Mouse (Mus musculus) T-helper 17 cell (primary cell): ENCODE measurements around the gene Pde4c.

ENCODE experiments used
- in situ Hi-C, 2 experiments: fragments of 300-600 bp; cut with MboI, MseI; formaldehyde crosslinking; loops; 1 replicate in 1 of 2; 2 replicates in 1 of 2; pipeline ENCODE4 v1.15.1; 2025; ENCODE audit warnings: high pct_unique_total_duplicates in 2 of 2

The Pde4c gene

DNA sequence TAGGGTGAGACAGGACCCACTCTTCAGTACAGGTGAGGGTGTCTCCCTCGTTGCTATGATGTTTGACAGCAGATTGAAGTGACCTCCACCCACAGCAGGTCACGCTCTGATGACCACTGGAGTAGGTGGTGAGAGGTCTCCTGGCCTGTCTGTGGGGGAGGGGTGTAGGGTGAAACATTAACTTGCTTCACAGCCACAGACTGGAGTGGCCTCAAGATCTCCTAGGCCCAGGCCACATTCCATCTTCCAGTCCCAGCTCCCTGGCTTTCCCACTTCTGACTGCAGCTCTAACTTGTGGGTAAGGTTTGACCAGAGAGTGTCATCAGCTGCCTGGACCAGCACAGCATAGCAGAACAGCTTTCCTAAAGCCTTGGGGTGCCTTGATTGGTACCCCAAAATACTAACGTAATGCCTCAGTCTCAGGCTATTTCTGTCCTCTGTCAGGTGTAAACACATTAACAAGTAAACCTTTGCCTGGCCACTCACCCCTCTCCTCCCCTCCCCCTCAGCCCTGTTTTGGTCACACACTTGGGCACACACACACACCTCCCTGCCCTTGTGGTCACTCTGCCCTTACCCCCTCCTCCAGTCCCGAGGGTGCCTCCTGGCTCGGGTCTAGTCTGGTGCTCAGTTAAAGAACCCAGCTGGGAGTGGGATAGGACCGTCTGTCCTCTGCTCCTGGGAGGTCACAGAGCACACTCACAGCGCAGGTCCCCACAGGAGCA is at the start of gene Pde4c:
Gene Pde4c, plus strand, starts transcription at position 235 of the 725 bp plus-strand sequence.
- in situ Hi-C loops: no loop called here

DNA sequence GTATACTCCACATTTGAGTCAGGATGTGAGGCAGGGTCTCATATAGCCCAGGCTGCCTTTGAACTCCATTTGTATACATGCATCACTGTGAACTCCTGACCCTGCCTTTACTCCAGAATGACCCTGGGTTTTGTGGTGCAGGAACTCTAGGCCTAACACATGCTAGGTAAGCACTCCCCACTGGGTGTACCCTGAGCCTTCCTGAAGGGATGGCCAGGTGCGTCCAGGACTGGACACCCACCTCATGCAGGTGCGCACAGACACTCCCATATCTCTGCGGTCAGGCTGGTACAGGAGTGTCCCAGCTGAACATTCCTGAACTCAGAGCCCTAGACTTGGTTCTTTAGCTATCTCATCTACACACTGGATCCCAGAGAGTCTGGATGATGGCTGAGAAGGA is 49.4 kb upstream of the Pde4c start:
- in situ Hi-C loops: no loop called here

GRCm38 (mm10) chr8:70674716-70675115 is 48.8 kb upstream of the Pde4c start:
- in situ Hi-C loops: no loop called here

DNA sequence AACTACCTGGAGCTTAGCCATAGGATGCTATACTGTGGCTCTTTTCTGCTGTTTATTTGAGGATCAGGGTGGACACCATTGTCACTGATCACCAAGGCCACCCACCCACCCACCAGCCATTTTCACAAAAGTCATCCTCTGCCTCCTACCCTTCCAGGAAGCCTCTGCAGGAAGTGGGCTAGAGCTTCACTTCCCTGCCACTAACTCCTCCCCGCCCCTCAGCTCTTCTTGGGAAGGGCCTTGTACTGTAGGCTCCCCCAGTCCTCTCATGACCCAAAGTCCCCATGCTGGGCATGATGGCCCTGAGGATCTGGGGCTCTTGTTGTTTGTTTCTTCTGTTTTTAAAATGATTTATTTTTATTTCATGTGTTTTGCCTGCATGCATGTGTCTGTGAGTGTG is 48.2 kb upstream of the Pde4c start:
- in situ Hi-C loops: no loop called here

- in situ Hi-C loops: no loop called here
Measured at GRCm38 (mm10) chr8:70677451-70678080, 46.0 kb upstream of the Pde4c start.

DNA sequence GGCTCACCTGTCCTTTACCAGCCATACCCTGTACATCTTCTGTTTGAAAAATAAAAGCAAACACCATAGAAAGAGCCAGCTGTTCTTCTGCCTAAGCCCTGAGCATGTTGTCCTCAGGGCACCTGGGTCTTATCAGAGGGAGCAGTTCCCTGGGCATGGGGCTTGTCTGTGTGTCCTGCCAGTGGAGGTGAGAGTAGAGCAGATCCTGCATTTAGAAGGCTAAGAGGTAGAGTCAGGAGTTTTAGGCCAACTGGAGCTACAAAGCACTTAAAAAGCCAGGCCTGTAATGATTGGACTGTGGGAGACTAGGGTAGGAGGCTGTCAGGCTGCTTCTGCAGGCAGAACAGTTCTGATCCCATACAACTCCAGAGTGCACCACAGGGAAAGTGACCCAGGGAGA is 44.8 kb upstream of the Pde4c start:
- in situ Hi-C loops: no loop called here

DNA sequence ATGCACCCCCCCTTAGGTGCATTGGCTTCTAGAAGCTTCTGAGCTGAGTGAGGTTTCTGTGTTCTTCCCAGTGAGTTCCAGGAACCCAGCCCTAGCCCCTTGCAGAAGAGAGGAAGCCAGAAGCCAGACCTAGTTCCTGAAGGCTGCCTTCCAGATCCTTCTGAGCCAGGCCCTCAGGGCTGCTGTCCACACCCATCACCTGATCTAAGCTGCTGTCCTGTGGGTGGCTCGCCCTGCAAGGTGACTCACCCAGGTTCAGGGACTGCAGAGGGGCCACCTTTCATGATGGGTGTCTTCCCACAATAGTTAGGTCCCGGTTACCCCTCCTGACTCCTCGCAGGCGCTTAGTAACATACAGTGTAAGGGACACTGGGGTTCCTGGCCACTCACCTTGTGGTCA is 44.1 kb upstream of the Pde4c start:
- in situ Hi-C loops: no loop called here

DNA sequence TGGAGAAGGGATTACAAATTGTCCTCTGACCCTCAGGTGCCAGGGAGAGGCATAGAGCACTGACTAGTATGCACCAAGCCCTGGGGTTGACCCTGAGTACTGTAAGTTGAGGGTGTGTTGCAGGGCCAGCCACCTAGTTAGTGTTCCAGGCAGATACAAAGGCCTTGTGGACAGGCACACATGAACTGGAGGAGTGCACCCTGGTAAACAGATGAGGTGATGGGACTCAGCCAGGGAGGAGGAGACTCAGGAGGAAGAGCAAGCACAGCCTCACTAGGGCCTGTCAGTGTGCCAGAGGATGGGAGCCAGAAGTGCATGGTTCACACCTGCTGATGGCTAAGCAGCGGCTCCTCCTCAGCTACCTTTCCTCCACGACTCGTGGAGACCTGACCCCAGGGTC is 43.5 kb upstream of the Pde4c start:
- in situ Hi-C loops: no loop called here

- in situ Hi-C loops: no loop called here
Measured at GRCm38 (mm10) chr8:70681410-70681809, 42.1 kb upstream of the Pde4c start.

DNA sequence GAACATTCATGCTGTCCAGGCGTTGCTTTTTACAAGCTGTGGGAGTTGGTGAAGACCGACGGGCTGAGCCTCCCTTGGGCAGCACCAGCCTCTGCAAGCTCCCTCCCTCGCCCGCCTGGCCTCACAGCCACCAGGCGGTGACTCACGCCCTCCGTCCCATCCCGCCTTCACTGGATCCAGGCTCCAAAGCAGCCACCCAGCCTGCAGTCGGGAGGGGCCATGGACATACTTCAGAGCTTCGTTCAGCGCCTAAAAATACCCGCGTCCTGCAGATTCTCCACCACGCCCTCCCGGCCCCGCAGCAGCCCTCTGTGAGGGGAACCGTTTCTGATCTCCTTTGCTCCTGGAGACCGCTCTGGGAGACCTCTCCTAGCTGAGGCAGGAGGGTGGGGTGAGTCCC is 41.3 kb upstream of the Pde4c start:
- in situ Hi-C loops: no loop called here

DNA sequence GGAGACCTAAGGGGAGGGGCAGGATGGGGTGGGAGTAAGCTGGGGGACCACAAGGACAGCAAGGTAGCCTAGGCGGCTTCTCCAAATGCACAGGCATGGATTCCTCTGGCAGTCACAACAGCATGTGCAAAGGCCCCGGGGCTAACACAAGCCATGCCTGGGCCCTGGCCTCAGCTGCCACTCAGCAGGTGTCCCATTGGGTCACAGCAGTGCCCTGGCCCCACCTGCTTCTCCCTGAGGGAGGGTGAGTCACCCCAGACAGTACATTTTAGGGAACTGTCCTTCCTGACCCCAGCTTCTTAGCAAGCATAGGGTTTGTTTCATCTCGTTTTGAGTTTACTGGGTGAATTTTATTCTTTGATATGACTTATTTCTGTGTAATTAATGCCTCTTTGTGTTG is 40.8 kb upstream of the Pde4c start:
- in situ Hi-C loops: no loop called here

DNA sequence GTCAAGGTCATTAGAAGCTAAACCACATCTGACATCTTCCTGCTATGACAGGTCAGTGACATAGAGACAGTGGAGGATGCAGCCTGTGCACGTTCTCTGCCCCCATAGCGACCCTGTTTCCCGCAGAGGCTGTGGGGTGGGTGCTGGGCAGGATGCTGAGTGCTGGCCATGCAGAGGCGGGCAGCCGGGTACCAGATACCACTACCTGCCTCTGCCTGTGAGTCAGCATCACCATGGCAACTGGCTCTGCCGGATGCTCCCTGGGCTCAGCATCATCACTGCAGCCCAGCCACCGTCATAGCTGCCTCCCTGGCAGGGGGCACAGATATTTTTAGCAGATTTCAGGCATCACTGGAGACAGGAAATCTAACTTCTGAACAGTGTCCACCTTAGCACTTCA is 39.2 kb upstream of the Pde4c start:
- in situ Hi-C loops: no loop called here

GRCm38 (mm10) chr8:70687576-70687975 is 35.9 kb upstream of the Pde4c start:
- in situ Hi-C loops: no loop called here

DNA sequence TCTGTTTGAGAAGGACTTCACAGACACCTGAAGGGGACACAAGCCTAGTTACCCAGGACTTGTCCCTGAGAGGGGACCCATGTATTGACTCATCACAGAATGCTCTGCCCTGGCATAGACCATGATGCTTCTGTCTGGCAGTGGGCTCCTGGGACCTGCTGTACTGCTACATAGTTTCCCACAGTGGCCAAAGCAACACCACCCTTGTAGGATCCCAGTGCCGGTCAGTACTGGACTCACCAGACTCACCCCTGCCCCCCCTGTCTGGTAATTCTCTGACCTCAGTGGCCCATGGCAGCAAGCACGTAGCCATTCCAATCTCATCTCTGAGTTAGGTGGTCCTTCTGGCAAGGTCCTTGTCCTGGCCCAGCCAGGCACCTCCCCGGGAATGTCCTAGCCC is 35.4 kb upstream of the Pde4c start:
- in situ Hi-C loops: no loop called here

DNA sequence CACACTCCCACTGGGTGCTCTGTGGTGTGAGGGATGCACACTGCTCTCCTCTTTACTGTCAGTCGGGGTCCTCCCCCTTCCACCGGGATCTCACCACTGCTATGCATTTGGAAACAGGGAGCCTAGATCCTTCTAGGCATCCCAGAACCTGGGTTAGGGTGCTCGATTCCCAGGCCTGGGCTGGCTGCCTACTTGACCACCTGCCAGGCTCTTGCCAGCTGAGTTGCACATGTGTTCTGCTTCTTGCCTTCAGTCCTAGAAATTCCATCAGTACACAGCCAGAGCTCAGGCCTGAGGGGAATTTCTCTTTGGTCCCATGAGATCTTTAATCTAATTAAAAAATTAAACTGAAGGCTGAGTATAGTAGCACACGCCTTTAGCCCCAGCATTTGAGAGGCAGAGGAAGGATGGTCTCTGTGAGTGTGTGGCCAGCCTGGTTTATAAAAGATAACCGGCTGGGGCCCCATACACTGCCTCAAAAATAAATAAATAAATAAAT is 33.6 kb upstream of the Pde4c start:
- in situ Hi-C loops: no loop called here

- in situ Hi-C loops: no loop called here
Measured at GRCm38 (mm10) chr8:70691230-70691629, 32.3 kb upstream of the Pde4c start.

DNA sequence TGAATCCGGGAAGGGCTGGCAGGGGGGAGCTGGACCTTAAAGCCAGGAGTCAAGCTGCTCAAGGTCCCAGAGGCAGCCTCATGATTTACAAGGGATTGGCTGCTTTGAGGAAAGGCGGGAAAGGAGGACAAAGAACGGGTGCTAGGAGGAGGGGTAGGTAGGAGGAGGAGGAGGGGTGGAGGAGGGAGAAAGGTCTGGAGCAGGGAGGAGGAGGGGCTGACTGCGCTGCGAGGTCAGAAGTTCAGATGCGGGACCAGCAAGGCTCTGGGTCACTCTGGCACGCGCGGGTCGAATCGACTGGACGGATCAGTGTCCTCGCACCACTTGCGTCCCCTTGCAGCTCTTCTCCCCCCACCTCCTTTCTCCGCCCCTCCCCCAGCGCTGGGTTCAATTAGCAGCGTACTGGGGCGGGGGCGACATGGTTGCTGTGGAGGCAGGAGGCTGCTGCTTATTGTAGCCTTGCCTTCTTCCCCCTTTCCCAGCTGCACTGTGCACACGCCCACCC is 31.7 kb upstream of the Pde4c start:
- in situ Hi-C loops: no loop called here

DNA sequence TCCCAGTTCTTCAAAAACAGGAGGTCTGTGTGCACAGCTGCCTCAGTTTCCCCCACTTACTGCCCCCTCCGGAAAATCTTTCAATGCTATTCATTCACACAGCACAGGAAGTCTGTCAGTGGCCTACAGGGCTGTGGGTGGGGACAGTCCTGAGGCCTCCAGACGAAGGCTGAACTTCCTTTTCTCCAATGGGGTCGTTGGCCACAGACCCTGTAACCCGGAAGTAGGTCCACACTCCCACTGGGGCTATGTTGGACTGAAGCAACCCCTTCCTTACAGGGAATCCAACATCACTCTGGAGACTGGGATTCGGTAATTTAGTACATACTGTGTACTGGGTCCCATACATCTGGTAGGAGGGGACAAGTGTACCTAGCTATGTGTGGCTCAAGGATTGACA is 29.9 kb upstream of the Pde4c start:
- in situ Hi-C loops: no loop called here

DNA sequence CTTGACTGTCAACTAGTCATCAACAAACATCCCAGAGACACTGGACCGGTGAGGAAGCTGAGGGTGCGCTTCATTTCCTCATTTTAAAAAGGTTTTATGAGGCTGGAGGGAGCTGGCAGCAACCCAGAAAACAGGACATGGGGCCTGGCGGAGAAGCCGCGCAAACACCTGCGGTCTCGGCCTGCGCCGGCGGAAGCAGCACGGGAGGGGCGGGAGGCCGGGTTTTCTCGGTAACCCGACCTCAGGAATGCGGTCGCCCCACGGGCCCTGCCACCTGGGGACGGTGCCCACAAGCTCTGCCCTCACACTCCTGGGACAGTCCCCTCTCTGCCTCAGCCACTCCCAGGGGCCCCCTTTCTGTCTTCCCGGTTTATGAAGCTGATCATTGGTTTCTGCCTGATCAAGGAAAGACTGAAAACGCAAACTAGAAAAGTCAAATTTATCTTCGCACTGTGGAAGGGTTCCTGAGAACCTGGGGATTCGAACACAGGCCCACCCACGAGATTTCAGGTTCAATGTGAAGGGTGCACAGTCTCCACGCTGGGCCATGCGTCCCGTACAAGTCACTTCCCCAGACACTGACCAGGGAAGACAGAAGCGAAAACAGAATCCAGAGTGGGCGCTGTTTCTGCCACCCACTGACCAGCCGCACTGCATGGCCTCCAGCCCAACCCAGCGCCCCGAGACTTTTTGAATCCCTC is 28.1 kb upstream of the Pde4c start:
- in situ Hi-C loops: loop anchor here in 1 of 2 experiments (5.0 kb wide), 1 partner anchor 83 kb away; no protein-coding TSS in a partner anchor

DNA sequence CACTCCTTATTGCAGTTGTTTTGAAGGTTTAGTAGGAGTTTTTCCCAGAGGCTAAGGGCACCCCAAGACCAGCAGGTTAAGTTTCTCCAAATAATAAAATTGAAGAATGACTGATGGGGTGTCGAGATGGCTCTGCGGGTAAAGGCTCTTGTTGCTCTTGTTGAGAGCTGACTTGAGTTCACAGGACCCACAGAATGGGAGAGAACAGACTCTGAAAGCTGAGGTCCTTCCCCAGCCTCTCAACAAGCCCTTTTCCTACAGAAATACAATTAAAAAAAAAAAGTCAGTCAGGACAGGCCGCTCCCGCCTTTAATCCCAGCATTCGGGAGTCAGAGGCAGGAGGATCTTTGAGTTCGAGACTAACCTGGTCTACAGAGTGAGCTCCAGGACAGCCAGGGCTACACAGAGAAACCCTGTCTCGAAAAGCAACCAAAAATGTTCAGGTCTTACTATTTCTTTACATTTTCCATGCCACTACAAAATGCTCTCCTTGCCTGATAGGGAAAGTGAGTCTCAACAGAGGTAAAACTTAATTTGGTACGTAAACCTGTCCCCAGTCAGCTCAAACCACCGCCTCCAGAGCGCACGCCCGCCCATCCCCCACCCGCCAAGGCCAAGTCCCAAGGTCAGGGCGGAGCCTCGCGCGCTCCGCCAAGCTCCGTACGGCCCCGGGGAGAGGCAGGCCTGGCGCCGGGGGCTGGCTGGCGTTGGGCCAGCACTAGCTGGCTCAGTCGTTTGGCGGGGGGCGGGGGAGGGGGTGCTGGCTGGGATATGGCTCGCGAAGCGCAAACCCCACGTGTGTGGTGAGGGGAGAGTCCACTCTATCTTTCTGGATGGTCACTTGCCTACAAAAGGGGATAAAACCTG is 27.3 kb upstream of the Pde4c start:
- in situ Hi-C loops: loop anchor here in 1 of 2 experiments (5.0 kb wide), 1 partner anchor 84 kb away; no protein-coding TSS in a partner anchor

DNA sequence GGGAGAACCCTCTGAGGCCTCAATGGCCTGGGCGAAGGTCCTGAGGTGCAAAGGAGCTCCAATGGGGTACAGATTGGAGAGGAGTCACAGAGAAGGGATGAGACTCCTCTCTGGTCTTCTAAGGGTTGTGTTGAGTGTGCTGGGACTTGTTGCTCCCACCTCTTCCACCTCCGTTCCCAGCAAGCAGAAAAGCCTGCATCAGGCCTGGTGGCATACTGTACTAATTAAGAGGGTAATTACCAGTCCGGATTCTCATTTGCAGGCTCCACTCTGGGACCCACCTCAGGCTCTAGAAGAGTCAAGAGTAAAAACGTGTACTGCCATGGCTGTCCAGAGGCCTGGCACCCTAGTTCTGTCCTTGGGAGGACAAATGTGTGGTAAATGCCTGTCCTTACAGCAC is 26.6 kb upstream of the Pde4c start:
- in situ Hi-C loops: loop anchor here in 1 of 2 experiments (5.0 kb wide), 1 partner anchor 85 kb away; no protein-coding TSS in a partner anchor
